Mouse (Mus musculus): ENCODE results near the gene Calm2. TPM values are rescaled to one million over a fixed set of nuclear protein-coding genes. Genes with fewer than 3 reads are reported as not detected.

Gene Calm2
- total and polyA plus RNA-seq, 2 experiments from 2014 or later = 1,303 to 3,238 TPM

DNA sequence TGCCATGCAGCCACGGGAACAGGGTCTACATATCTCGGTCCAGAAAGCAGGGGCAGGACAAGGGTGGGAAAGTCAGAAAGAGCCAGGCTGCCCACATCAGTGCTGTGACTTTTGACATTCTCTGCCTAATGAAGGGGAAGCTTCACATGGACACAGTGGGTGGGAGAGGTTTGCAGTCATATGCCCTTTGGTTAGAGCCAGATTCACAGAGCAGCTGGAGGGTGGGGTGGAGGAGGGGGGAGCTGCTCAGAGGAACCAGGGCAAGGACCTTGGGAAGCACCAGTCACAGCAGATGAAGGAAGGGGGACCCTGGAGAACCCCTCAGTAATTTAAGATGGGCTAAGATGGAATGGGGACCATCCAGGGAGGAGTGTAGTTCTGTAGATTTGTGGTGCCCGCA lies 60.9 kb downstream of the Calm2 start:
- no peaks in the 10 kb centered on the region for H3K36me3 ChIP-seq (ENCODE audit: insufficient read depth, low read length)
- TF ChIP-seq CTCF (IDR thresholded peaks at IDR 0.05) = no peak
- ATAC-seq (ENCODE audit: low FRiP score) = no peak
- H3K4me3 ChIP-seq (ENCODE audit: low read depth, low read length) = no peak overlapping the region
- 0 out of 2 replicates have a peak, but pooled peaks cover under 1% of the 10 kb centered on the region for H3K4me1 ChIP-seq (ENCODE audit: insufficient read depth, low read length)
- H3K27ac ChIP-seq (ENCODE audit: low read depth, low read length) = no peak overlapping the region
- DNase-seq (ENCODE audit: low spot score) = peak; percentile 45
- no peaks in the 10 kb centered on the region for H3K9me3 ChIP-seq (ENCODE audit: low read length)
- no peak overlapping the region for H3K9ac ChIP-seq (replicated peaks; ENCODE audit: low read length, poor library complexity, severe bottlenecking)
- H3K4me2 ChIP-seq (ENCODE audit: low read depth, low read length, poor library complexity, severe bottlenecking) = no peak overlapping the region
- H3K27me3 ChIP-seq (ENCODE audit: insufficient read depth, low read length) = no peaks in the 10 kb centered on the region
- 79% methylated on average over 3 of the region's 3 CpGs for WGBS

Other genes starting within 250 kb of the Calm2 start
- 27.8 and 38.0 TPM in 2 replicates for gene Mcfd2, start 181.0 kb downstream of the Calm2 start, total RNA-seq (2014; rRNA removed)
- 35.5 and 36.9 TPM in 2 replicates for gene Mcfd2, start 181.0 kb downstream of the Calm2 start, polyA plus RNA-seq (2015; fragmentation: Nextera tagmentation; extraction: Ambion mirVana)
- 5.3 and 13.9 TPM in 2 replicates for gene Ttc7, start 164.0 kb downstream of the Calm2 start, total RNA-seq (2014; rRNA removed)
- gene Ttc7, start 164.0 kb downstream of the Calm2 start, polyA plus RNA-seq (2015; fragmentation: Nextera tagmentation; extraction: Ambion mirVana) = 9.9 and 11.1 TPM in 2 replicates
- gene Stpg4, start 19.2 kb downstream of the Calm2 start, total RNA-seq (2014; rRNA removed) = not detected in 2 replicates
- gene Stpg4, start 19.2 kb downstream of the Calm2 start, polyA plus RNA-seq (2015; fragmentation: Nextera tagmentation; extraction: Ambion mirVana) = 0.27 and 0.28 TPM in 2 replicates
- gene Epcam, start 189.0 kb upstream of the Calm2 start, total RNA-seq (2014; rRNA removed) = 2.3 and 3.1 TPM in 2 replicates
- 4.7 and 5.2 TPM in 2 replicates for gene Epcam, start 189.0 kb upstream of the Calm2 start, polyA plus RNA-seq (2015; fragmentation: Nextera tagmentation; extraction: Ambion mirVana)
- gene Msh2, start 225.4 kb upstream of the Calm2 start, total RNA-seq (2014; rRNA removed) = 26.0 and 29.7 TPM in 2 replicates
- 41.0 and 47.1 TPM in 2 replicates for gene Msh2, start 225.4 kb upstream of the Calm2 start, polyA plus RNA-seq (2015; fragmentation: Nextera tagmentation; extraction: Ambion mirVana)

Data from midbrain, postnatal 0 days (tissue).